Mouse (Mus musculus) cerebellum, adult (tissue): ENCODE data around the gene Zc3h13.

ENCODE experiments used
- ATAC-seq: cut with Nextera tagmentation; 2 replicates; pipeline ENCODE4 v1.9.2; 2017; ENCODE audit warnings: mild to moderate bottlenecking, moderate library complexity, mixed read lengths; ENCODE audit not compliant: insufficient number of reproducible peaks, low FRiP score, low TSS enrichment

Gene Zc3h13

DNA sequence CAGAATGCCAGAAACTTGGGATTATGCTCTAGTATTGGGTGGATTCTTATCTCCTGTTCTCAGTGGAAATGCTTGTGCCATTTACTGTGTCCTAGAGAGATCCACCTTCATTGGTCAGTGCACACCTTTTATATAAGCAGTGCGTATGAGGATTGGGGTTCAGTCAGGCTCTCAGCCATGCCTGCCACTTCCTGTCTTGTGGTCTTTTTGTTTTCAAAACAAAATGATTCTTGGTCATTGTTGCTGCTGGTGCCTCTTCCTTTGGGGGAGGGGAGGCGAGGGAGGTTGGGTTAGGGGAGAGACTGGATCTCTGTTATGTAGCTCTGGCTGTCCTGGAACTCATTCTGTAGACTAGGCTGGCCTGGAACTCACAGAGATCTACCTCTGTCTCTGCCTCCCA, 34.6 kb downstream of the Zc3h13 start:
- no peak for ATAC-seq

DNA sequence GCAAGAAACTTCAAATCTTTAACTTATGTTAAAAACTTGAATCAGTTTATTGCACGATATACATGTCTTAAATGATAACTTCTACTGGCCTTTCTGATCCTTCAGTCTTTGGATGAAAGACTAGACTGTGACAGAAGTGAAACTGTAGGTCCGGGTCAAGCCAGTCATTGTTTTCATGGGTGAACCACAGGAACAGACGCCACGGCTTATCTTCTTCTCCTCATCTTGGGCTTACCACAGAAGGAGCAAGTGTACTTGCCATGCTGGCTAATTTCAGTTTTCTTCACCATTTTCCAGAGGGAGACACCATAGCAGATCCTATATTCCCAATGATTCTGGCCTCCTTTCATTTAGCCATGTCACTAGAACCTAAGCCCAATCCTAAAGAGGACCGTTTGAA, 36.1 kb downstream of the Zc3h13 start:
- no peak for ATAC-seq

DNA sequence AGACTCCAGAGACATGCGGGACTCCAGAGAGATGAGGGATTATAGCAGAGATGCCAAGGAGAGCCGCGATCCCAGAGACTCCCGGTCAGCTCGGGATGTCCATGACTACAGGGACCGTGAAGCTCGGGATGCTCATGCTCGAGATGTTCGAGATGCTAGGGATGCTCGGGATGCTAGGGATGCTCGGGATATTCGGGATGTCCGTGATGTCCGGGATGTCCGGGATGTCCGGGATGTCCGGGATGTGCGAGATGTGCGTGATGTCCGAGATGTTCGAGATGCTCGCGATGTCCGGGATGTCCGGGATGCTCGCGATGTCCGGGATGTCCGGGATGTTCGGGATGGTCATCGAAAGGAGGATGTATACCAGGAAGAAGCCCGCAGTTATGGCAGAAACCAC, 39.2 kb downstream of the Zc3h13 start:
- ATAC-seq, result no peak

DNA sequence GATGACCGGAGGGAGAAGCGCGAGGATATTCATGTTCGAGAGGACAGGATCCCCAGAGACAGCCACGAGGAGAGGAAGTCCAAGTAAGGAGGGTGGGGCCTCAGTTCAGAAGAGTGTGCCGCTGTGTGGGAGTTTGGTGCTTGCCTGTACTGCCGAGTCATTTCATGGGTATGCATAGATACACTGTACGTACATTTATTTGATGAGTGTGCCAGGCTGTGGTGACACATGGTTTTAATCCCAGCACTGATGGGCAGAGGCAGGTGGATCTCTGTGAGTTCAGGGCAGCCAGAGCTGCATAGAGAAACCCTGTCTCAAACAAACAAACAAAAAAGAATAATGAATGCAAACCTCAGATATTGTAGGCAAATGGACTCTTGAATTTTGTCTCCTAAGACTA, 43.9 kb downstream of the Zc3h13 start:
- no peak for ATAC-seq

DNA sequence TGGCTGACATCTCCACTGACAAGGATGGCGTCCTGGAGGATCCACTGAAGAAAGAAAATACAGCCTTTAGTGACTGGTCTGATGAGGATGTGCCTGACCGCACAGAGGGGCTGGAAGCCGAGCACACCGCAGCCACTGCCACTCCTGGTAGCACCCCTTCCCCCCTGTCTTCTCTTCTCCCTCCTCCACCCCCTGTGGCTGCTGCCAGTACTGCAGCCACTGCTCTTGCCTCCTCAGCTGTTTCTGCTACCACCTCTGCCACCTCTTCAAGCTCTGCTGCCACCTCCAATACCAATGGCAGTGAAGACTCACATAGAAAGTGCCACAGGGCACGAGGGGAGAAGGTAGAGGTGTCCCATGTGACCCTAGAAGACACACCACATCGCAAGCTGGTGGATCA, 46.4 kb downstream of the Zc3h13 start:
- no peak for ATAC-seq

DNA sequence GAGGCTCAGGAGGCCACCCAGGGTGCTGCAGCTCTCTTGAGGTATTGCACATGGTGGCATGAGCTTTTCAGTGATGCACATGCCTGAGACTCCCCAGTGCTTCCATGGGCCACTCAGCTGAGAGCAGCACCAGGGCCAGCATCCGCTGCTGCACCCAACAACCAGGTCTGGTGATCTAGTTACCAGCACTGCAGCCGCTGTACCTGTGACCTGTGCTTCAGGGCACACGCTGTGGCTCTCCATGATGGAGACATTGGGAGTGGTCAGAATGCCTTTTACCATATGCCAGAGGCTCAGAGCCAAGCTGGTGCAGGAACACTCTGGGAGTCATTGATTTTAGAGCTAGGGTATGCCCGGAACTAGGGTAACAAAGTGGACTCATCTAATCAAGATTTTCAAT, 50.1 kb downstream of the Zc3h13 start:
- ATAC-seq, result peak; percentile 68

DNA sequence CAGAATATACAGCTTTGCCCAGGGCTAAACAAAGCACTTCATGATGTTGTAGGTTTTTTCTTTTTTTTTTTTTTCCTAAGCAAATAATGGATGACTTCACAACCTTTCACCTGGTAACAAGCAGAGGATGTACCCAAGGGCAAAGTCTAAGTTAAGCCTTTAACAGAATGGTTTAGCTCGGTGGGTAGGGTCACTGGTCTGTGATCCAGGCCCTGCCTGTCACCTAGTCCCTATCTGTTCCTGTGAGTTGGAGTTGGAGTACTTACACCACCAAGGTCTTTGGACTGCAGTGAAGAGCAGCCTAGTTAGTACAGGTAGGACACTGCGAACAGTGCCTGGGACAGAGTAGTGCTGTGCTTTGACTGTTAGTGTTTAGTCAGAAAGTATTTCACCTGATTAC, 53.7 kb downstream of the Zc3h13 start:
- no peak for ATAC-seq

DNA sequence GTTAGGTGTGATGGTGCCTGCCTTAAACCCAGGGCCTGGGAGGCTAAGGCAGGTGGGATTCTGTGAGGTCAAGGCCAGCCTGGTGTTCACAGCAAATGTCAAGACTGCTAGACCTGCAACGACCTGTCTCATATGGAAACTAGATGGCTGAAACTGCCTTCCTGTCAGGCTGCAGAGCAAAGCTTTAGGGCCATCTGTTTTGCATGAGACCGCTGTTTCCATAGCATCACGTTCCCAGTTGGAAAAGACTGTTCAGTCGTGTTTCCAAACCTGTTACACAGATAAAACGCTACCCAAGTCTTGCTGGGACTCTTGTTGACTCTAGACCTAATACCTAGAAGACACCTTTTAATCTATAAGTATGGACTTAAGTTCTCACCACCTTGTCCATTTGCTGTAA, 61.9 kb downstream of the Zc3h13 start:
- ATAC-seq, result no peak

DNA sequence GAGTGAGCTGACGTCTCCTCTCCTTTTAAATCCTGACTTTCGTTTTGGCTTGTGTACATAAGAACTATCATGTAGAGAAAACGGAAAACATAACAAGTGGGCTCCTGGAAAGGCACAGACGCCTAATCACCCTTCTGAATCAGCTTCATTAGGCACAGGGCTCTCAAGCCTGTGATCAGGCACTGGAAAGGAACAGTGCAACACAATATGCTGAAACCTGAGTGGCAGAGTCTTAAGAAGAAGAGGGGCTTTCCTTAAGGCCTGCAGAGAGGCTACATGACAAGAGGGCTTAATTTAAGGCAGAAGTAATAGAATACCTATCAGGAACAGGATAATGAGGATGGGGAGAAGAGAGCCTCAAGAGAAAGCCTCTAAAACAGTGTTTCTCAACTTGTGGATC, 67.5 kb downstream of the Zc3h13 start:
- no peak for ATAC-seq

DNA sequence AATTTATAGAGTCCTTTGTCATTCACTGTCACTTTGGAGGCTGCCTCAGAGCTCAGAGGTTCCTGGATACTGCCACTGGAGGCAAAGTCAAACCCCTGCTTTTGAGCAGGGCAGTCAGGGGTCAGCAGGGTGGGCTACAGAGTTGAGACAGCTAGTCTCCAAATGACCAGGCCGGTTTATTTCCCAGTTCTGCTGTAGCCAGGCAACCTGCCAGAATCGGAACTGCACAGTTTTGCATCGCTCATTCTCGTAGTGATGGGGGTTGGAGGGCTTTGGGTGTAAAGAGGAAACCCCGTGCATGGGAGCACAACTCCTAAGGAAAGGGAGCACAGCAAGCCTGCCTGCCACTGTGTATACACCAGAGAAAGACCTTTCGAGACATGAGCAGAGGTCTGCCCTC, 79.1 kb downstream of the Zc3h13 start:
- ATAC-seq, result no peak

DNA sequence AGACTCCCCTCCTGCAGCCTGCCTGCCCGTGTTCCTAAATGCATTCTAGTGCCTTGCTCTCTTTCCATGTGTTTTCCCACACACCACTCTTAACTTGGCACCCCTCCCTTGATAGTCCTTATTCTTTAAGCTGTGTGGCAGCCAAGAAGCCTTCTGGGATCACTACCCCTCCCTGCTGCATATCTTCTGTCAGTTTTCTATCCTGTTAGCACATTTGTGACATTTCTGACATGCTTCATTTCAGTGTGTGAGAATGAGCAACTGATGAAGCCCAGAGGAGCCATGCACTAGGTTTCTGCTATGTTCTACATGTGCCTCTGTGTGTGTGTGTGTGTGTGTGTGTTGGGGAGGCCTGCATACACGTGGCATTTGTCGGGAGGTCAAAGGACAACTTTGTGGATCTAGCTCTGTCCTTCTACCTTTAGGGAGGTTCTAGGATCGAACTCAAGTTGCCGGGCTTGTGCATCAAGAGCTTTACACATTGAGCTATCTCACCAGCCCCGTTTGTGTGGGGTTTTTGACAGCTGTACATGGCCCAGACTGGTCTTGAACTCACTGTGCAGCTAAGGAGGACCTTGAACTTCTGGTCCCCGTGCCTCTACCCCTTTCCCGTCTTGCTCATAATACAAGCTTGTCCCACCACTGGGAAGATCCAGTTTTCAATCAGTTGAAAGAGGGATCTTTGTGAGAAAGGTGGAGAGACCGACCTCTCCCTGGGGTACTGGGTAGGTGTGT, 81.3 kb downstream of the Zc3h13 start:
- ATAC-seq, result no peak

DNA sequence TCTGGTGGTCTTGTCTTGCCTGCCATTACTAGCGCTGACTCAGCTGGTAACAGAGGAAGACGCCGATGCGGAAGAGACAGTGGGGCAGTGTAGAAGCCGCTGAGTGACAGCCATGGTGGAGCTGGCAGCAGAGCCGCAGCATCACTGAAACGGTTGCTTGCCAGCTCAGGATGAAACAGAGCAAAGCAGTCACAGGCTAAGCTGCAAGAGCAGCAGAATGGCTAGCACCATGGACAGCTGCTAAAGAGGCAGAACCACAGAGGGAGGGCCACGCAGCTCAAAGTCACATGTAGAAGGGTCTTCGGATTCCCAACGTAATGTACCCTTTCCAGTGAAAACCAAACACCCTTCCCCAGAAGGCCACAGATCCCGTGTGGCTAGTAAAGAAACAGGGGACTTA, 82.6 kb downstream of the Zc3h13 start:
- ATAC-seq, result no peak

DNA sequence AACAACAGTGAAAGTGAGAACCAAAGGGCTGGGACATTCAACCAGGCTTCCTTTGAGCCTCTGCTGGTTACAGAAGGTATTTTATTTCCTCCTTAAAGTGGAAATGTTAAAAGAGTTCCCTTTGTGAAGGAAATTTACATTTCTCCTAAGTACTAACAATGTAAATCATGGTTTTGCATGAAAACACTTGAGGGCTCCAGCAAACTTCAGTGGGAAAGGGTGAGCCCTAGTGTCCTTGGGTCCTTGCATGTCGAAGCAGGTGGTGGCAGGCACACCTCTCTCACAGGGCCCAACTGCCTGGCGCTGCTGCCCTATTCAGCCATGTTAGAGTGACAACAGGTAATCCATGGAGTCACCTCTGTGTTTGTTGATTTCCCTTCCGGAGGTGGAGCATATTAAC, 83.3 kb downstream of the Zc3h13 start:
- ATAC-seq, result no peak

DNA sequence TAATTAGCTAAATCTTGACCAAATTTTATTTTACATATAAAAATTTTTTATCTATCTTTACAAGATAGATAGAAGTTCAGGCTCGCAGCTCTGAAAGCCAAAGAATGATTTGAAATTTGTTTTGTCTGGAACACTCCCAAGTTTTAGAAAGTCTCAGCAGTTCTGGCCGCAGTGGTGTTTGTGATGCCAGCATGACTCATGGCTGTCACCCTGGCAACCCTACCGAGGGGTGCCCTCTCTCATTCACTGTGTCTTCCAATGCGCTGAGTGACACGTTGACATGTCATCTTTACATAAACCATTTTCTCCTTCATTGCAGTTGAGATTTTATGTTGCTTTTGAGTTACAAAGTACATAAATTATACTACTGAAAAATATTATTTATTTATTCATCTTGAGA, 85.7 kb downstream of the Zc3h13 start:
- ATAC-seq, result no peak

DNA sequence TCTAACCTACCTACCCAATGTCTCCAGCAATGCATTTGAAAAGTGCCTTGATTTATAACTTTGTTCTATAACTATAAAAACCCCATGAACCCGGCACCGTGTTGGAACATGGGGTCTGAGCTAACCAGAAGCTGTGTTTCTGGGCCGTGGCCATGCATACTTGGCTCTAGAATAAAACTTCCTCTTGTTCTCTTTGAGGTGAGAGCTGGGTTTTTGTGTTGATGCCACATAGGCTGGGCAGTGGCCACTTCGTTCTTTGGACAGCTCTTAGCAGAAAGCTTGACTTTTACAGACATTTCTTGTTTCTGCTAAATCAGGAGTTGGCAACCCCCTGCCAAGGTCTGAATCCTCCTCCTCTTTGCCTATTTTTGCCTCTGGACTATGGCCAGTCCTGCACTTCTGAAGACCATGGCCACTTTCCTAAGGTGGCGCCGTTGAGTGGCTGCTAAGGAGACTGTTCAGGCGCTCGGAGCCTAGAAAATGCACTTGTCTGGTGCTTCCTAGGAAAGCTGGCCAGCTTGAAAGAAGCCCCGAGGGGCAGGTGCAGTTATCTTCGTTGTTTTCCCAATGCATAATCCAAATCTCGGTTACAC, 90.9 kb downstream of the Zc3h13 start:
- no peak for ATAC-seq

DNA sequence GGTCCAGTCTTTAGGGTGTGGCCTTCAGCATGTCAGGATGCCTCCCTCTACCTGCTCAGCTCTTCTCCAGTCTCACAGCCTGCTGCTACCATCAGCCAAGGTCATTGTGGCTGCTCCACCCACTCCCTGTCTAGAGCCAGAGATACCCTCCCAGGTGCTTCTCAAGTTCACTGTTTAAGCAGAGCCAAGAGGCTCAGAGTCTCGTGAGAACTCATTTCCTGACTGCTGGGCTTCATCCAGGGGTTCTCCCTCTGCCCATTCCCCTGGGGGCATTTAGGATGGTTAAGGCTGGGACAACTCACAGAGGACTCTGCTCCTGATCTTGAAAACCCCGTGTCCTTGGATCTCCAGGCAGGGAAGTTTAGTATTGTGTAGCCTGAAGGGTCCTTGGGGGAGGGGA, 92.1 kb downstream of the Zc3h13 start:
- ATAC-seq, result no peak

DNA sequence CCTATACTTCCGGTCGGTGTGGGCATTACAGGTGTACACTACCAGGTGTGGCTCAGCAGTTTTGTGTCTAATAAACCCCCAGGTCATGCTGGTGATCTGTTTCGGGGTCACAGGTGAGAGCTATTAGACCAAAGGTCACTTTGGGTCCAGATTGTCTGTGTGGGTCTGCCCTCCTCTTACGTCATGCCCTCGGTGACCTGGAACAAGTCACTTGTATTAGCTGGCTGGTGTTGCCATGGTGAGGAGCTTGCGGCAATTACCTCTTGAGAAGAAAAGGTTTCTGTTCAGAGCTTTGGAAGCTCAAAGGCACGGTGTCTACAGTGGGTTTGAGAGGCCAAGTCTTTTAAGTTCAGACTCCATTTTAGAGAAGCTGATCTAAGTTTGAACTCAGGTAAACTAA, 93.4 kb downstream of the Zc3h13 start:
- no peak for ATAC-seq
